Mouse (Mus musculus): ENCODE measurements around the gene Ak5.

- TF ChIP-seq CTCF (conservative IDR thresholded peaks at IDR 0.05; ENCODE audit: low read length) = no peak
- TF ChIP-seq POU5F1 (IDR thresholded peaks at IDR 0.05; ENCODE audit: borderline replicate concordance, low read length) = no peak
- TF ChIP-seq NANOG (IDR thresholded peaks at IDR 0.05; ENCODE audit: borderline replicate concordance, low read length) = no peak
These were observed 123.2 kb downstream of the Ak5 start for GRCm38 (mm10) chr3:152544921-152545320.
